Mouse (Mus musculus) kidney, adult 18-20 months (tissue): ENCODE results near the gene Lrrc32.
A peak's percentile ranks its signal among the peaks of the same experiment; 100 is the strongest.

Experiments used
- DNase-seq: peaks from one replicate; pipeline ENCODE4 v3.0.0; 2021

Lrrc32 gene

GRCm38 (mm10) chr7:98523070-98523812, 34.2 kb downstream of the Lrrc32 start:
- DNase-seq, result peak; percentile 61

DNA sequence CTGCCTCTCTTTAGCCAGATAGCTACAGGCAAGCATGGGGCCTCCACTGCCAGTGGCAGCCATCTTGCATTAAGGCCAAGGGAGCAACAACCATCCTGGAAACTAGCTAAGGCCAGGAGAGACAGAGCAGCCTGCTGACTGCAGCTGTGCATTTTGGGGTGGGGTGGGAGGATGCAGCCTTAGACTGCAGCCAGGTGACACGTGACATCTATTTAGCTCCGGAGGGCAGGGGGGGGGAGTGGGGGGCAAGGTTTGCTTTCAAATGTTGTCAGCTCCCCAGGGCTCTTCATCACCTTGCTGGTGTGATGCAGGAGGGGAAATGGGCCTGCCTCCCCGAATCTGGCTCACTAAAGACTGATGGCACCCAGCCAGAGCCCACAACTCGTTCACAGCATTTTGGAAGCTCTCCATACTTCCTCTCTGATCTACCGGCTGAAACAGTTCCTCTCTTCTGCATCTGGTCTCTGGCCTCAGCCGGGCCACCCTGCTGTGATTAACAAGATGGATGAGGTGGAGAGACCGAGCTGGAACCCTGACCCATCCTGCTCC, 34.8 kb downstream of the Lrrc32 start:
- DNase-seq, result peak; percentile 53

DNA sequence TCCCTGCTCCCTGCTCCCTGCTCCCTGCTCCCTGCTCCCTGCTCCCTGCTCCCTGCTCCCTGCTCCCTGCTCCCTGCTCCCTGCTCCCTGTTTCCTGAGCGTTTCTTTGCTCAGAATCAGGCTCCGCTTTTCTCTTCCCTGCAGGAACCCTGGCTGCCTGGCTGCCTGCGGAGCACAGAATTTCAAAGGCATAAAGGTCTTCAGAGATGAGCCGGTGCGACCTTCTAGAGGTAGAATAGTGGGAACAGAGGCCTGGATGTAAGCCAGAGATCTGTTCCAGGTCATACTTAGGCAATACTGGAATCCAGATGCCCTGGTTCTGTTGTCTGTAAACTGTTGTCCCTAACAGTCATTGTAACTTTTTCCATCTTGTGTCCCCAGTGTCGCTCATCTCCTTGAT, 35.3 kb downstream of the Lrrc32 start:
- no peak for DNase-seq

DNA sequence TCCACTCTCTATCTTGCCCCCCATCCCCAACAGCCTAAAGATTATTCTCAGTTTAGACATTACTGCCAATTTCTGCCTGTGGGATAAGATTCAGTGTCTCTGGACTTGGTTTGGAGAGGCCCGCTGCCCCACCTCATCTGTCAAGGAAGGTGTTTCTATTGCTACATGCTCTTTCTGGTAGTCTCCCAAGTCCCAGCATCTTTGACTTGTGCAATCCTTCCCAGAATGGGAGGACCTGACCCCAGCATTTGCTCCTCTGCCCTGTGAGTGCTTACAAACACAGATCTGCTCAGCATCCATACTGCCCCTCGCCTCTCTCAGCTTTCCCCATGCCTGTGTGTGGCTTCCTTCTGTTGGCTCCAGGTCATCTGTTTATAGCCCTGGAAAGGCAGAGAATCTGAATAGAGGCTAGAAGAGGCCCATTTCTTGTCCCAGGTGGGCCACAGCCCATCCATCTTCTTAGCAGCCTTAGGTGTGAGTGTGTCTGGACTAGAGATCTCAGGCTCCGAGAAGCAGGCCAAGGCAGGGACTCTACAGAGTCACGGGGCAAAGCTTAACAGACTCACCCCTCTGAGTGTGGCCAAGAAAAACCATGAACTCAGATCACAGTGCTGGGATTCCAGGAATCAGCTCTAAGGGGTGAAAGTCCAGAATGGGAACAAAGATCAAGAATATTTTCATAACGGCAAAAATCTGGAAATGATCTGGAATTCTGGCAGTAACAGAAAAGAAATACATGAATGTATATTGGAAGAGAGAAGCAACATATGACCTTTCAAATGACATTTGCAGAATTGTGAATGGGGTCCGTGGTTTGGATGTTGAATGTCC, 36.0 kb downstream of the Lrrc32 start:
- no peak for DNase-seq

DNA sequence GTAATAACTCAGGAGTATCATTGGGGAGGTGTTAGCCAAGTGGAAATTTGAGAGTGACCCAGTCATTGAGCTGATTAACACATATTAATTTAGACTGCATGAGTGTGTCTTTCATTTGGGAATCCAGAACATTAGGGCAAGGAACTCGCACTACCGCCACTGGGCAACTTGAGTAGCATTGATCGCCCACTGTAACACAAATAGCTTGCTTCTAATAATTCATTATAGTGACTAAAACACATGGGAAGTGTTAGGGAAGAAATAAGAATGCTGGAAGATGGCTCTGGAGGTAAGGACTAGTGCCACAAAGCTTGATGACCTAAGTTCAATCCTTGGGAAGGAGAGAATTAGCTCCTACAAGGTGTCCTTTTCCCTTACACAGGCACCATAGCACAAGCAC, 38.0 kb downstream of the Lrrc32 start:
- no peak for DNase-seq

DNA sequence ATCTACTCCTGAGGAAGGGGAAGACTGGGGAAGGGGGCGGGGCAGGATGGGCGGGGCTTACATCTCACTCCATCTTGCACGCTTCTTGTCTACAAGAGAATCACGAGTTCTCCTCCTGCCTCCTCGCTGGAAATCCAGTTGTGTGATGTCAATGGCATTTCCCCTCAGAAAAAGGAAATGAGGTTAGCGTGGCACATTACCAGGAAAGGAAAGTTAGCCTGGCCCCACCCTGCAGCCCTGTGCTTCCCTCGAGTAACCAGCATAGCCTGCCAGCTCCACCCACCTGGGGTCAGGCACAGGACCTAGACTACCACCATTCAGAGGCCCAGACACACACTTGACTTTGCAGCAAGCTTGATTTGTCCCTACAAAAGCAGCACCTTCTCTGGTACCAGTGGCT, 42.5 kb downstream of the Lrrc32 start:
- peak; percentile 34 for DNase-seq

- no peak for DNase-seq
Observed at GRCm38 (mm10) chr7:98532981-98533380, 43.9 kb downstream of the Lrrc32 start.

GRCm38 (mm10) chr7:98534432-98534855, 45.4 kb downstream of the Lrrc32 start:
- no peak for DNase-seq

DNA sequence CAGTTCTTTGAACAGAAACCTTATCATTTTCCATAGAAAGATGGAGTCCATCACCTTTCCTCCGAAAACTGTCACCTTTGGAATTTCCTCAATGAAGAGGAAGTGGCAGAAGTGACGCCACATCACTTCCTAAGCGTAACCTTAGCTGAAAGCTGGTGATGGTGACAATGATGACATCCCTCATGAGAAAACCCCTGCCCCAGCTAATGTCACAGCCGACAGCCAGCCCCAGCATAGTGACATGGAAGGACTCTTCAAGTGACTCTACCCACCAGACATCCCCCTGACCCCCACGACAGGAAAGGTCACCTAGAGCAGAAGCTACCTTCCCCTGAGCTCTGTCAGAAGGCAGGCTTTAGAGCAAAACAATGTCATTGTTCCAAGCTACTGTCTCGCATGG, 46.1 kb downstream of the Lrrc32 start:
- no peak for DNase-seq

- no peak for DNase-seq
Observed at GRCm38 (mm10) chr7:98535882-98536281, 46.8 kb downstream of the Lrrc32 start.

DNA sequence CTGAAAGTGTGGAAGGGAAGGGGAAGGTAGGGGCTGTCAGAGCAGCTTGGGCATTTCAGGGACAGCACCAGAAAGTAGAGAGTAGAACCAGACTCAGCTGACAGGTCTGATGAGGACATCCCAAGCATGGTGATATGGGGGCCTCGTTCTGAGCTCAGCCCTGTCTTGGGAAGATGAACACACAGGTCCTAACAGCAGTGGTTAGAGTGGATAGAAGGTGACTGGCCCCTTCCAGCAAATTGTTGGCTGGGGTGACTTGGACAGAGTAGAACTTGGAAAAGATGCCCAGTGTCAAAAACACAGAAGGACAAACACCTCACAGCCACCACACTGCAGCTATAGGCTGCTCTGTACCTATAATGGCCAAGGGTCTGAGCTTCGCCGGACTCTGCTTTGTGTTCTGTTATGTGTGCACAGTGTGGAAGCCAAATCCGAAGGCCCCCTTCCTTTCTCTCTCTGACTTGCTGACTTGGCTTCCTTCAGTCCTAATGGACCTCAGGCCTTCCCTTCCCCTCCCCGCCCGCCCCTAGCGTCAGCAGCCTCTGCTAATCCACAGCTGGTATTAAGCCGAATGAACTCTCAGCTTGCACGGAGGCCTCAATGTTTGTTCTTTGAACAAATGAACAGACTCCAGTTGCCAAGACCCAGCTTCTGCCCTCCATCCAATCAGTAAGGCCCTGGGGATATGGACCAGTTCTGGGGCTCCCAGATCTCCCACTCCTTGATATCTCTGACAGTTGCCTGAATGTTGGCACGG, 48.3 kb downstream of the Lrrc32 start:
- no peak for DNase-seq

DNA sequence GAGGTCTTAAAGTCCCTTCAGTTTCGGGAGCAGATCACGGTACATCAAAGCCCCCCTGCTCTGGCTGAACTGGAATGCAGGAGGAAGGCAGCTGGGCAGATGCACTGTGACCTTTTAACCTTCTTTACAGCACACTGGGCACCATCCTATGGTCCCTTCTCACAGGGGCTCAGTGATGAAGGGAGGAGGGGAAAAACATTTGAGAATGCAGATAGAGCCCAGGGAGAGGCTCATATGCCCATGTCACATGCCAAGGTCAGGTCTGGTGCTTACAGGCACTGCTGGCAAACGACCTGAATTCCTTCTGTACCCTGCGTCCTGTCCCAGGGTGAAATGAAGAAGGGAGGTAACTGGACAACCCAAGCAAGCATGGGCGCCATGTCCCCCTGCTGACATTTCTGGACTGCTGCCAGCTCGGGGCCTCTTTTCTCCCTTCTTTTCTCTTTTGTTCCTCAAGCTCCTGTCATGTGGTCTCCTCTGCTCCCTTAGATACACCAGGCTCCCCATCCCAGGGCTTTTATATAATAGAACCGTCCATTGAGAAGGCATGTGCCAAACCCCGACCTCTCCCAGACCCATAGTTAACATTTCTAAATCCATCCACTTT, 49.0 kb downstream of the Lrrc32 start:
- DNase-seq, result no peak

- no peak for DNase-seq
Observed at GRCm38 (mm10) chr7:98540879-98541278, 51.8 kb downstream of the Lrrc32 start.

GRCm38 (mm10) chr7:98541564-98541963, 52.5 kb downstream of the Lrrc32 start:
- peak; percentile 35 for DNase-seq

GRCm38 (mm10) chr7:98542267-98542666, 53.2 kb downstream of the Lrrc32 start:
- no peak for DNase-seq

DNA sequence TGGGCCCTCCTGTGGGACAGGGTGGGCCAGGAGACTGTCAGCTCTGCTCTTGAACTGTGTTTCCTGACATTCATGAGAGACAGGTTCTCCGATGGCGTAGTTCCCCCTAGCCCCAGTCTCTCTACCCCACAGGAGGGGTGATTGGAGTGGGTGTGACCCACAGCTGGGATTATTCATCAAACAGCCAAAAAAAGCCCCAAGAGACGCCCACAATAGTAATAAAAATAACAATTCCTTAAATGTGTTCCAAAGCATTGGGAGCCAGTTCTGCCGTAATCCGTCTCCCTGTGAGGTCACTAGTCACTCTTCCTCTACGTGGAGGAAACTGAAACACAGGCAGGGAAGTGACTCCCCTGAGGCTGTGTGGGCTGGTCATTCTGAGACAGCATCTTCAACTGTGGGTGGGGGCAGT, 53.7 kb downstream of the Lrrc32 start:
- peak; percentile 41 for DNase-seq

- DNase-seq, result no peak
Observed at GRCm38 (mm10) chr7:98543853-98544370, 54.8 kb downstream of the Lrrc32 start.

DNA sequence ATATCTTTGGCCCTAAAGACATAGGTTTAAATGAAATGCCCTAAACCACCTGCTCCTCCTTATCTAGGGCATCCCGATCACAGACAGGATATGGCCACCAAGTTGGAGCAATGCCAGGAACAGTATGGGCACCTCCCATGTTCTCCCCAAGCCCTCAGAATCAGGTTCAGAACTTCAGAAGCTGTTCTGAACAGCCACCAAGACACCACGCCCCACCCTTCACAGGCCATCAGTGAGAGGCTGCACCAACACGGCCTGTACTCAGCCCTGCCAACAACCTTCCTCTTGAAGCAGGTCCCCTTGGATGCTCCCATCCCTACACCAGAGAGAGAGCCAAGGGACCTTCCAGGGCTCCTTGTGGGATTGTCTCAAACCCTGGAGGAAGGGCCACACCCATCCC, 55.5 kb downstream of the Lrrc32 start:
- DNase-seq, result no peak

GRCm38 (mm10) chr7:98548839-98549238, 59.8 kb downstream of the Lrrc32 start:
- DNase-seq, result no peak

DNA sequence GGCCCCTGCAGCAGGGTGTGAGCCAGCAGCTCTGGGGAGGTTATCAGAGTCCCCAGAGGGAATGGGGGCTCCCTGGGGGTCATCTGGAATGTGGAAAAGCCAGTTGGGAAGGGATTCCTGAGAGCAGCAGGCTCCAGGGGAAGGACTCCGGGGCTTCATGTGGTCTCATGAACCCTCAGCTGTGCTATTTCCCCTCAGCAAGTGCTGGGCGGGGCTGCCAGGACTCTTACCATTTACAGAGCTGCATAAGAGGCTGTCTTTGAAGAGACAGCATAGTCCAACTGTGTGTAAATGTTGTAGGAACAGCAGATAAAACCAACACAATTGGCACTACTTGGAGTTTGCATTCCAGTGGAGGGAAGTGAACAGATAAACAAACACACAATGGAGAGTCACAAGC, 61.5 kb downstream of the Lrrc32 start:
- DNase-seq, result no peak

DNA sequence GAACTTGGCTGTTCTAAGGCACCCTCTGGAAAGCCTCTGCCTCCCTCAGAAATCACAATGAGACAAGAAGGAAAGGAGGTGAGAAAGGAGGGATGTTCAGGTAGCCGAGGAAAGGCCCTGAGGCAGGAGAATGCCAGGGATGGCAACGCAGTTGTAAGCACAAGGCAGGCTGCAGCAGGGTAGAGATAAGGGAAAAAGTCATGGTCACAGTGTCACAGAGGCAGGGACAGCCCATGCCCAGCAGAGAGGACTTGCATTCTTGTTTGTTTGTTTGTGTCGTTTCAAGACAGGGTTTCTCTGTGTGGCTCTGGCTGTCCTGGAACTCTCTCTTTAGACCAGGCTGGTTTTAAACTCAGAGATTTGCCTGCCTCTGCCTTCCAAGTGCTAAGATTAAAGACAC, 62.0 kb downstream of the Lrrc32 start:
- DNase-seq, result no peak
